Mouse (Mus musculus) lung, postnatal 0 days (tissue): ENCODE measurements around the gene Faap100.

Experiments used
- CTCF ChIP-seq: IDR thresholded peaks from 2 replicates; pipeline ENCODE4 v1.5.1; 2016; ENCODE audit warnings: antibody characterized with exemption, mild to moderate bottlenecking
- EP300 ChIP-seq: IDR thresholded peaks from 2 replicates; pipeline ENCODE4 v1.6.1; 2016; ENCODE audit warnings: antibody characterized with exemption, mild to moderate bottlenecking, control low read depth

DNA sequence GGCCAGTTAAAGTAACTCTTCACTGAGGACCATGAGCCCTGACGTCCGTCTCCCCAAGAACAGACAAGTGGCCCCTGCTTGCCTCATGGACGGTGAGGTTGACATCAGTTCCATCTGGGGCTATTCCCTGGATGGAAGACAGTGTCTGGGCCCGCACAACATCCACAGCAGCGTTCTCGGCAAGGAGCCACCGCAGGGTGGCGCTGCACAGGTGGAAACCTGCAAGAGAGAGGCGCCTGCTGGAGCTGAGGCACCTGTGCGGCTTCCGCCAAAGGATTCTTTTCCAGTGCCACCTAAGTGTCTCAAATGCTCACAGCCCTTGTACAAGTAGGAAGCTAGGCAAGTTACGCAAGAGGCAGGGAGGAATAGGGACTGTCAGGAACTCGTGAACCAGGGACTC lies 5.5 kb downstream of the Faap100 start:
- TF ChIP-seq CTCF = peak; percentile 60
- TF ChIP-seq EP300 = no peak
